Mouse (Mus musculus) kidney, adult 8-10 months (tissue): ENCODE results near the gene Ctss.

Source experiments
- DNase-seq, 2 experiments: peaks; one replicate each; pipeline ENCODE4 v3.0.0; 2022

Gene Ctss

GRCm38 (mm10) chr3:95526622-95527211 lies at the start of gene Ctss:
TSS of gene Ctss (plus strand) at chr3:95526786.
- DNase-seq: no peak

- no peak for DNase-seq
Observed at GRCm38 (mm10) chr3:95478966-95479365, 47.6 kb upstream of the Ctss start.

GRCm38 (mm10) chr3:95486421-95486820 lies 40.2 kb upstream of the Ctss start:
- no peak for DNase-seq

GRCm38 (mm10) chr3:95488679-95489078 lies 37.9 kb upstream of the Ctss start:
- no peak for DNase-seq

- no peak for DNase-seq
Observed at GRCm38 (mm10) chr3:95490238-95490637, 36.3 kb upstream of the Ctss start.

GRCm38 (mm10) chr3:95494342-95494741 lies 32.2 kb upstream of the Ctss start:
- DNase-seq: peak in 1 of 2 experiments; percentile 48

- DNase-seq: no peak
Observed at GRCm38 (mm10) chr3:95498229-95498628, 28.4 kb upstream of the Ctss start.

GRCm38 (mm10) chr3:95499024-95499423 lies 27.6 kb upstream of the Ctss start, which contains the start of gene Ctsk:
TSS of gene Ctsk (plus strand) at chr3:95499256.
- DNase-seq: no peak

- no peak for DNase-seq
Observed at GRCm38 (mm10) chr3:95499496-95500140, 27.0 kb upstream of the Ctss start.

GRCm38 (mm10) chr3:95502312-95502711 lies 24.3 kb upstream of the Ctss start:
- no peak for DNase-seq

GRCm38 (mm10) chr3:95509348-95509747 lies 17.2 kb upstream of the Ctss start:
- DNase-seq: no peak

GRCm38 (mm10) chr3:95511611-95512180 lies 14.9 kb upstream of the Ctss start:
- no peak for DNase-seq

- no peak for DNase-seq
Observed at GRCm38 (mm10) chr3:95516614-95517041, 10.0 kb upstream of the Ctss start.

GRCm38 (mm10) chr3:95517493-95517898 lies 9.1 kb upstream of the Ctss start:
- peak; percentile 37 to 73 for DNase-seq

GRCm38 (mm10) chr3:95518891-95519290 lies 7.7 kb upstream of the Ctss start:
- DNase-seq: no peak

GRCm38 (mm10) chr3:95519315-95519714 lies 7.3 kb upstream of the Ctss start:
- DNase-seq: no peak

GRCm38 (mm10) chr3:95520100-95520499 lies 6.5 kb upstream of the Ctss start:
- DNase-seq: no peak

- no peak for DNase-seq
Observed at GRCm38 (mm10) chr3:95521168-95521567, 5.4 kb upstream of the Ctss start.

- peak in 1 of 2 experiments; percentile 12 for DNase-seq
Observed at GRCm38 (mm10) chr3:95523662-95524061, 2.9 kb upstream of the Ctss start.

- peak in 1 of 2 experiments; percentile 18 for DNase-seq
Observed at GRCm38 (mm10) chr3:95524673-95525072, 1.9 kb upstream of the Ctss start.

- no peak for DNase-seq
Observed at GRCm38 (mm10) chr3:95526111-95526510, 475 bp upstream of the Ctss start.

GRCm38 (mm10) chr3:95529814-95530213 lies 3.2 kb downstream of the Ctss start:
- no peak for DNase-seq

GRCm38 (mm10) chr3:95531025-95531424 lies 4.4 kb downstream of the Ctss start:
- DNase-seq: no peak

- no peak for DNase-seq
Observed at GRCm38 (mm10) chr3:95533364-95533763, 6.8 kb downstream of the Ctss start.
